Mouse (Mus musculus) megakaryocyte progenitor cell, adult 5-6 weeks (primary cell): ENCODE data around the gene Fndc11. TPM values are rescaled to one million over a fixed set of nuclear protein-coding genes. Genes with fewer than 3 reads are reported as not detected.

Source experiments
- ATAC-seq: replicated peaks from 2 replicates; pipeline ENCODE4 v1.8.0; 2016; ENCODE audit warnings: mild to moderate bottlenecking, moderate TSS enrichment, inconsistent platforms; ENCODE audit not compliant: poor library complexity
- total RNA-seq, 2 experiments: library from RNA; stranded (forward) in 1 of 2; stranded (reverse) in 1 of 2; fragments of 157-497, 149-512 nt in 1 of 2; fragments of 200-1000 nt in 1 of 2; gene quantifications; 2 replicates each; pipeline versions ENCODE4 v1.2.3 to v1.2.4; 2015 to 2017

Gene Fndc11
- total RNA-seq, 2 experiments from 2014 or later = not detected

DNA sequence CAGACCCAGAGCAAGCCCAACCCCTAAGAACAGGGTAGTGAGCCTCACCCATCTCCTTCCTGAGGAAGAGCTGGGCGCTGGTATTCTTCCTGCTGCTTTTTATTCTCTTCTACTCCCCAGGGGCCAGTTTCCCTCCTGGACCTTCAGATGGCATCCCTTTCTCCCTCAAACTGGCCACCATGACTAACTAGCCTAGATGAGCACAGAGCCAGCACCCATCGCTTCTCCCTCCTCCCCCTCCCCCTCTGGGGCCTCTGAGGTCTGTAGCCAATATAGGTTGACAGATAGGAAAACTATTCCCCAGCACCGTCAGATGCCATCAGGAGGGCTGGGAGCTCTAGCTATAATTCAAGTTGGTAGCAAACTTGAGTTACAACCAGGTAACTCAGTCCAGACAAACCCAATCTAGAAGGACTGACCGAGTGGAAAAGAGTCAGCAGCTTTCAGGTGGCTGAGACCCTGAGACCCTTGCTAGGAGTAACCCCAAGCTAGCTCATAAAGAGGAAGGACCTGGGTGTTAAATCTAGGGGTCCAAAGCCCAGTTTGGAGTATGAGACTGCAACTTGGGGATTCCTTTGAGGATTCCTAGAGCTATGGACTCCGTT lies 830 bp upstream of the Fndc11 start:
- no peak for ATAC-seq

DNA sequence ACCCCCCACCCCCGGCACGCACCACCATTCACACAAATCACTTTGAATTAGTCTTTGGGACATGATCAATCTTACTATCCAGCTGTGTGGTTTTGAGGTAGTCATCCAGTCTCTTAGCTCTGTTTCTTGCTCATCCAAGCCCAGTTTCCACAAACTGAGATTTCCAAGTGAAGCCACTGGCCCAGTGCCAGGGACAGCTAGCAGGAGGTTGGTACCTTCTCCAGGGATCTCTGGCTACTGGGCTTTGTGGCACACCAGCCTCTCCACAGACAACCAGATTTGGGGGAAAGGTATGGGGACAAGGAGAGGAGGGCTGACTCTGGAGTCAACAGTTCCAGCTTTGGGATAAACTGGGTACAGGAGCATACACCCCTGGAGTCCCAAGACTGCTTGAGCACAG lies 548 bp downstream of the Fndc11 start:
- no peak for ATAC-seq

DNA sequence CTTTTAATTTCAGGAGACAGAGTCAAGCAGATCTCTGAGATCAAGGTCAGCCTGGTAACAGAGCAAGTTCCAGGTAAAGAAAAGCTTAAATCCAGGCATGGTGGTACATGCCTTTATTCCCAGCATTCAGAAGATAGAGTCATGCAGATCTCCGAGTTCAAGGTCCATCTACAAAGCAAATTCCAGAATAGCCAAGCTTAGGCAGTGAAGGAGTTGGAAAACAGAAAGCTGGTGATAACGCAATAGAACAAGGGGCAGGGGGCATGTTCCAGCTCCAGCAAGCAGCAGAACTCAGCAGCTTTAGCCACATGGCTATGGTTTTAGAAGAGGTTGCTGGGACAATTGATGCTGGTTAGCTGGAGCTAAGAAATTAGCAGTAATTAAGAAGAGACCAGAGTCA lies 5.2 kb downstream of the Fndc11 start:
- no peak for ATAC-seq

DNA sequence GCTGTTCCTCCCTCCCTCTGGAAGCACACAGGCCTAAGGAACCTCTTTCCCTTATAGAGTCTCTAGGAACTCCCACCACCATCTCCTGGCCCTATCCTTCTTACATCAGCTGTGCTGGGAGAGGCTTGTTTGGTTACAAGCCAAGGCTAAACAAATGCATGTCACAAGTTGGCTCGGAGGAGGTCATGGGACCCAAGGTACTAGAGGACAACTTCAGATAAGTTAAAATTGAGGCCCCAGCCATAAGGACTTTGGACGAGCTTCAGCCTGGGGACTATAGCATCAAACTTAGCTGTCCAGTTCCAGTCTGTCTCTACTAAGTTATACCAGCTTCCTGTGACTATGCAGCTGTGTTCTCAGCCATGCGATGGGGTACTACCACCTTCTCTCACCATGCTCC lies 7.3 kb downstream of the Fndc11 start:
- no peak for ATAC-seq

DNA sequence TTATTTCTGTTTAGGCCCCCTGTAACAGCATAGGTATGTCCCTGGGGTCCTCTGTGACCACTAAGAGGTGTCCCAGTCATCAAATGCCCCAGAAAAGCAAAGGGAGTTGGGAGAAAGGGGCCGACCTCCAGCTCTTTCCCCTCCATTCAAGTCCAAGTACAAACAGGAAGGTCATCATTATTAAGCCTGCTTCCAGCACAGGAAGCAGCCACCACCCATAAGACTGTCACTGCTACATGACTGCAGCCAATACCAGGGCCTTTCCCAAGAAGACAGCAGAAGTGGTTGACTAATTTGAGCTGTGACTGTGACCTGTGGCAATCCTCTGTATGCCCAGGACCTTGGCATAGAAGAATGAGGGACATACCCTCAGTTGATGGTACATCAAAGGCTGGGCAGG lies 8.5 kb downstream of the Fndc11 start:
- no peak for ATAC-seq

DNA sequence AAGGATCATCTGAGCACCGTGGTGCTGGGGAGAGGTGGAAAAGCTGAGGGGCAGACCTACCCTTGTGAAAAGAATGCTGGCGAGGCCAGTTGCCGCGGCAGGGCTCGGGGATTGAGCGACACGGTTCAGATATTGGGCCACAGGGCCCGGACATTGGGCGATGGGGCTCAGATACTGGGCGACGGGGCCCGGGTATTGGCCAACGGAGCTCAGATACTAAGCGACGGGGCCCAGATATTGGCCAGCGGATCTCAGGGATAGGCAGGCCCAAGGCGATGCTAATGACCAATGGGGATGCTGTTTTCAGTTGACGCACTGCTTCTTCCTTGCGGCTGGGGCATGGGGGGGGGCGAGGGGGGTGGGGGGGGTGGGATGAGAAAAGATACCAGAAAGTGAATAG lies 11.4 kb downstream of the Fndc11 start:
- ATAC-seq = no peak

DNA sequence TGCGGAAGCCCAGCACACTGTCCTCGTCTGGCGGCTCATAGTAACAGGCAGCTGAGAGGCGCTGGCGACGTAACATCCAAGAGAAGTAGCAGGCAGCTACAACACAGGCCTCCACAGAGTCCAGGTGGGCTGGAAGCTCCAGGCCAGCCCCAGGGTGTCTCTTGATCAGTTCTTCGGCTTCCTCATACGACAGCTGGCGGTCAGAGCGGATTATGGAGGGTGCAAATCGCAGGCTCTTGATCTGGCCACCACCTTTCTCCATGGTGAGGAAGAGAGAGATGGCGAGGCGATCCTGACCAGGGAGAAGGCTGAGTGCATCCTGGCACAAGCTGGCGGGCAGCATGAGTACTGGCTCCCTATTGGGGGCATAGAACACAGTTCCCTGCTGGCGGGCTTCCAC lies 13.6 kb downstream of the Fndc11 start:
- ATAC-seq = no peak

DNA sequence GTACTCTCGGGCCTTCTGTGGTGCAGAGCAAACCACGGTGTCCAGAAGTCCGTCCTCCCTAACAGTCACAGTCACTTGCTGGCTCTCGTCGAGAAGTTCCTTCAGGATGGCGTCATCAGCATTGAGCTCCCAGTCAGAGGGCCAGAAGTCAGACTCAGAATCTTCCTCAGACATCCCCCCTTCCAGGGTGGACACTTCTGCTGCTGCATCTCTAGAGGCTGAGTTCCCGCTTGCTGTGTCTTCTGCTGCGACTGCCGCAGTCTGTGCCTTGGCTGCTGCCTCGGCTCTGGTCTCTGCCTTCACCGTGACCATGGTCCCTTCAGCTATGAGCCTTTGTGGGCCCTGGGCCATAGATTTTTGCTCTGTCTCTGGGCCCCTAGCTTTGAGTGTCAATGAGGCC lies 14.9 kb downstream of the Fndc11 start:
- ATAC-seq = no peak

DNA sequence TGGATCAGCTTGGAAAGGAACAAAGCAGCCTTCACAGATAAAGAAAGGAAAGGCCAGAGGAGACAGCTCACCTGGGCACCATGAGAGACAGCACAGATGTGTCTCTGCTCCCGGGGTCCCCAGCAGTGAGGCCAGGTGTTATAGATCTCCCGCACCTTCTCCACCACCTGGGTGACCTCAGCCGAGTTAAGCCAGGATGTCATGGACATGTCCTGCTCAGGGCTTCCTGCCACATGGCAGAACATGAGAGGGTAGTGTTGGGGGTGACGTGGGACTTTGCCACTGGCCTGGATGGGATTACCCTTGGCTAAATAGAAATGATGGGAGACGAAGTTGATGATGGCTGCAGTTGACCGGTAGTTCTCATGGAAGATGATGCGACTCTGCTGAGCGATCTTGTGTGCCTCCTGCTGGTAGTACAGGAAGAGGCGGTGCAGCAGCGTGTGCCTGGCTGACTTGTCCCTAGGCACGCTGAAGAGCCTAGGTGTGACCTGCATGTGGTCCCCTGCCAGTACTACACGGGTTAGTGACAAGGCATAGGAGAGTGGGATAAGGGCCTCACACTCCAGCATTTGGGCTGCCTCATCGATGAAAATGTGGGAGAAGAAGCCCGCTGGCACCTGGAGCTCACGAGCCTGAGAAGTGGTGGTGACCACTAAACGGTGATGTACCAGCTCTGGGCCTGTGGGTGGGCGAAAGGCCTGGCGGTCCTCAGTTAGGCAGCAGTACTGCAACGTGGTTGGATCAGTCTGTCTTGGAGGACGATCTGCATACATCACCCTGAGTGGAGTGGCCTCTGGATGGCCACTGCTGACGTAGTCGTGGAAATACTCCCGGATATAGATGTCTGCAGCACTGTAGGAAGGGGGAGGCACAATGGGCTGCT lies 16.1 kb downstream of the Fndc11 start:
- no peak for ATAC-seq

DNA sequence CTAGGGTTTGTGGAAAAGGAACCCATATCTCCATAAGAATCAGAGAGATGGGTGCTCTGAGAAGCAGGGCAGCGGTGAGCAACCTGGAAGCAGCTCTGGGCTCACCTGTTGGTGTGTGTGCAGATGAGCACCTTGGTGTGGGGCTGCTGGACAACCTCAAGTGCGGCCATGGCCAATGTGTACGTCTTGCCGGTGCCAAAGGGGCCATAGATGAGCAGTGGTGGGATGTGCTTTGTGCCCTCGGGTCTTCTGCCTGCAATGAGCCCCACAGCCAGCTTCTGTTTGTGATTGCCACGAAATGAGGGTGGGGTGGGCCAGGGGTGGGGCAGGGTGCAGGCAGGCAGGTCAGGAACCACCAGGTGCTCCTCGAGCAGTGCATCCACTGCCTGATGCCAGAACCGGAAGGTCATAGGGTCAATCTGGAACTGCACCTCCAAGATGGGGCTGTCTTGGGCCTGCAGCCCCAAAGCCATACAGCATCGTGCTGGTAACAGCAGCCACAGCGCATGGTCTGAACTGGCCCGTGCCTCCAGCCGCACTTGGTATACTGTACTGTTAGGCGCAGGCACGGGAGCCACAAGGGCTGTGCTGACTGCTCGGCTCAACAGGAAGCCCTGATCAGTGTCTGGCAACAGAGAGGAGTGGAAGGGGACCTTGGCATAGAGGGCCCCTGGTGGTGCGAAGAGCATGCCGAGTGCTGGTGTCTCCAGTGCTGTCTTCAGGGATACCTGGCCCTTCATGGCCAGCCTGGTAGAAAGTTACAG lies 17.6 kb downstream of the Fndc11 start:
- no peak for ATAC-seq

DNA sequence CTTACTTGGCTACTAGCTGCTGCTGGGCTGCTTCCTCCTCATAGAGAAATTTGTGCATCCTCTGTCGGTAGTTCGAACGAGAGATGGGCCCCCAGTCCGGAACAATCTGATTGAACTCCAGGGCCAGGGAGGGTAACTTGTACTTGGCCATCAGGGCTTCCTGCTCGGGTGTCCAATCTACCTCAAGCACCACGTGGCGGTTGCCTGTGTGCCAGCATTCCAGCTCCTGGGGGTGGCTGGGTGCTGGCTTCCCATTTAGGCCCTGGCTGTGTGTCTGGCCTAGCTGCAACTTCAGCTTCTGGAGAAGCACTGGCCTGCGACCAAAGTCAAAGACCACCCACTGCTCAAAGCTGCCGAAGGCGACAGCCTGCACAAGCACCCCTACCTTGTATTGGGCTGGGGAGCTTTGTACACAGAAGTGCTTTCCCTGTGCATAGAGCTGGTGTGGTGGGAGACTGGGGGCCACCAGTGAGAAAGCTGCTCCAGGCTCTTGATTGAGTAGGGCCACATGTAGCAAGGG lies 18.3 kb downstream of the Fndc11 start:
- ATAC-seq = no peak

DNA sequence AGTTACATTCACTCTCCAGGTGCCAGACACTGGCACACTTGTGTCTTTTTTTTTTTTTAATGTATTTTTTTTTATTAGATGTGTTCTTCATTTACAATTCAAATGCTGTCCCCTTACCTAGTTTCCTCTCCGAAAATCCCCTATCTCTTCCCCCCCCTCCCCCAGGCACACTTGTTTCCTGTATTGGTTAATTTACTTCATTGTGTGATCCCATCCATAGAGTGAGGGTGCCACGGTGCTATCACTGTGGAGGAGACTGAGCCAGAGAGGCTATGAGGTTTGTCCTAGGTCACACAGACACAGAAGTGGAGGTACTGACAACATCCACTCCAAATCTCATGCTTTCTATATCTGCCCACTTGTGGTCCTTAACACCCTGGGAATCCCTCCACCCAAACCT lies 19.0 kb downstream of the Fndc11 start:
- ATAC-seq = no peak

DNA sequence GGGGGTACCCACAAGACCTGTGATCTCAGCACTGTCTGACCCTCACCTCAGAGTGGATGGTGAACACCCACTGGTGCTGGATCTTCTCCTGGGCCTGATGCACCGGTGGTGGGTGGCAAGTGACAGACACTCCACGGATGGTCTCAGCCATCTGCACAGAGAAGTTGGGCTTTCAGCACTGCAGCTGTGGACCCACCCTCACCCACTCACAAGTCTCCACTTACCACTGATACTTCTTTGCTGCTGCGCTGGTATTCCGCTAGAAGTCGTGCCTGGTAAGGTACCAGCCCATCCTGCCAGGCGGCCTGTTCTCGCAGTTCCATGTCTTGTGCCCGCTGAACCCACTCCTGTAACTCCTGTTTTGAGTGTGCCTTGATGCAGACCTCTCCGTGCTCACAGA lies 19.4 kb downstream of the Fndc11 start:
- ATAC-seq = no peak

DNA sequence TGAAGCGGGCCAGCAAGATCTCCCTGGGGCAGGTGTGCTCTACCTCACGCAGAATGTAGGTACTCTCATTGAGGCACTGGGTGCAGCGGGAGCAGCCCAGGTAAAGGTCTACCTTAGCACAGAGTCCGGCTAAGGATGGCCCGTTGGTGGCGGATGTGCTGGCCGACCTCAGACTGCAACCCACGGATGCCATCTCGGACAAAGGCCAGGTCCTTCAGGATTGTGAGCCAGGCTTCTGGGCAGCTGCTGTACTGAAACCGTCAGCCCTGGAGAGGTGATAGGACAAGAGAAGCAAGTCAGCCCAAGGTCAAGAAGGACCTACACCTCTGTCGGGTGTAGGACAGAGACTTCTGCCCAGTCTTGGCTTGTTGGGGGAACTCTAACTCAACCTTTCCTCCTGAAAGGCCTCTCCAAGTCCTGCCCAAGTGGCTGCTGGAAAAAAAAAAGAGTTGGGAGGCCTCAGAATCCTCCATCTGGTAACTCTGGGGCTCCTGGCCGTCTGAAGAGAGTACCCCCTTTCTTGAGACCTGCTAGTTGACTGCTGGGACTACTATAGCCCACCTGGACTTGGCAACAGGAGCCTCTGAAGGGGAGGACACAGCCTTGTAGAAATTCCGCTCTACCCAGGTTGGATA lies 21.1 kb downstream of the Fndc11 start:
- no peak for ATAC-seq

DNA sequence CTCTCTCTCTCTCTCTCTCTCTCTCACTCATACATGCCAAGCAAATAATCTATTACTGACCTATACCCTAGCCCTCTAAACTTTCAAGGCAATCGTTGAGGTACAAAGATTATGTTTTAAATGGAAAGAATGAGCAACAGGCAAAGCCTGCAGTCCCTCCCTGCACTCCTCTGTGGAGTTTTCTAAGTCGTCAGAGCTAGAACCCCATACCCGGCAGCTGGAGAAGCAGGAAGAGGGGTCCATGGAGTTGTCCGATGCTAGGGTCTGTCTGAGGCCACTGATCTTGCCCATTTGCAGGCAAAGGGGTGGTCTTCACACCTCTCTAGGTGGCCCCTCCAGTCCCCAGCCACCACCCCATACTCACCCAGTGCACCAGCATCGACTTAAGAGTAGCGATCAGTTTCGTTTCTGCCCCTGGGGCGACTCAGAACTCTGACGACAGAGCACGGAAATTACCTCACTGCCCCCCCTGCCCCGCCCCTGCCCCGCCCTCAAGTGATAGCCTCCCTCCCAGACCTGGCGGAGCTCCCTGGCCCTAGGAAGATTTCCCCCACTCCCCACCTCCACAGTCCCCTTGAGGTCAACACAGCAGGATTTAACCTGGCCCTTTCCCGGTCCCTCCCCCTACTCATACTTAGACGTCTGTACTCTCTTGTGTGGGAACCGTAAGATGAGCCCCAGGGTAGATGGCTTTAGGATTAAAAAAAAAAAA lies 21.9 kb downstream of the Fndc11 start, which contains the start of gene Helz2:
Gene Helz2, minus strand, starts transcription at position 426 of the 712 bp plus-strand sequence.
- ATAC-seq = peak; percentile 81

DNA sequence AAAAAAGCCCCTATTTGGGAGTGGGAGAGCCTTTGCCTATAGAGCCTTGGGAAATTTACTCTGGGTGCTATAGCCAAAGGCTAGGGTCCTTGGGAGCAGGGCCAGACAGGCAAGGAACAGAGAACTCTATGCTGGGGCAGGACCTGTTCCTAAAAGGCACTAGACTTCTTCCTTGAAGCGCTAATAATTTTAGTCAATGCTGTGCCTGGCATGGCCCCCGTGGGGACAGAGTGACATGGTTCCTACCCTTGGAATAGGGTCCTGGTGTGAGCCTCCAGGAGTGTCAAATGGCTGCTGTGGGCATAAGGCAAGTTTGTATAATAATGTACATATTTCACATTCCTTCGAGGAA lies 22.5 kb downstream of the Fndc11 start:
- no peak for ATAC-seq

DNA sequence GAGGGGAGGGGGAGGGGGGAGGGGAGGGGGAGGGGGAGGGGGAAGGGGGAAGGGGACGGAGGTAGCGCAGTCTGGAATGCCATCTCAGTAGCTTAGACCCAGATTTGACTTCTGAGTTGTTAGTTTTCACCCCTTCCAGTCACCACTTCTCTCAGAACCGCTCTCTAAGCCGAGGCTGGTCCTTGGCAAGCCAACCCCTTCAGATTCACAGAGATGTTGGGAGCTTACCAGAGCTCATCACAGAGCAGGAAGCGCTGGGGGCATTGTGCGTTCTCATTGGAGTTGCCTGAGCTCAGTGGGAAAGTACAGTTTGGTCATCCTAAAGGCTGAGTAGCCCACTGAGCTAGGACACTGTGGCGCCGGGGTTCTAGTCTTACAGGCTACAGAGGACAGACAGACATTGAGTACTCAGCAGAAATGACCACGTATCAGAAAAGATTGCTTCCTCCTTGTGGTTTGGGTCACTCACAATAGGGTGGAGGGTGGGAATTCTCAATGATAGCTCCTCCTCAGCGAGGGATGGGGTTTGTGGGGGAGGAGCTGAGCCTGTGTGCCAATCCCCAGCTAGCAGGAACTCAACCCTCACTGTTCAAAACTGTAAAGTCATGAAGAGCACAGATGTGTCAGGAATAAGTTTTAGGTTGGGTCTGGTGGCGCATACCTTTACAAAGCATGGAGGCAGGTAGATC lies 24.0 kb downstream of the Fndc11 start:
- peak; percentile 91 for ATAC-seq

DNA sequence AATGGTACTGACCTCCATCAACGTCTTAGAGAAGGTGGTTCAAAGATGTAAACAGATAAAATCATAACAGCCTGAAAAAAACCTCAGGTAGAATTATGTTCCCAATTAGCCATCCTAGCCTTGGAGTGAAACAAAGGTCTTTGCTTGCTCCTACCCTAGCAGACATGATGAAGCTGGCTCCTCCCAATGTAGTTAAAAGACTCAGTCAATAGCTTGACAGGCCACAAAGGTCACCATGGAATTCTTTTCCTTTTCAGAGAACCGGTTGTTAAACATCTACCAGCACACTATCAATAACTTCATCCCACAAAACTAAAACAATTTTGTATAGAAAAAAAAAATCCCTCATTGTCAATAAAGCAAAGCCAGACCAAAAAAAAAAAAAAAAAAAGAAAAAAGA lies 25.2 kb downstream of the Fndc11 start:
- ATAC-seq = no peak

DNA sequence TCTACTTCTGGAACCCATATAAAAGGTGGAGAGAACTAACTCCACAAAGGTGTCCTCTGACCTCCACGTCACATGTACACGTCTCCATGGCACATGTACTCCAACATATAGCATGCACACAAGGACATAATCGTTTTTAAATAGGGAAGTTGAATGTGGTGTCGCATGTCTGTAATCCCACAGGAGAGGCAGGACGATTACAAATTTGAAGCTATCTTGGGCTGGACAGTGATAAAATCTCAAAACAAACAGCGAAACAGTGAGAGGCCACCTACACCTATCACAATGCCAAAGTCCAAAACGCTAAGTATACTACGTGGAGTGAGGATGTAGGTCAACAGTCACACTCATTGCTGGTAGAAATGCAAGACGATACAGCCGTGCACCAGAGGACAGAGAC lies 29.4 kb downstream of the Fndc11 start:
- ATAC-seq = no peak

DNA sequence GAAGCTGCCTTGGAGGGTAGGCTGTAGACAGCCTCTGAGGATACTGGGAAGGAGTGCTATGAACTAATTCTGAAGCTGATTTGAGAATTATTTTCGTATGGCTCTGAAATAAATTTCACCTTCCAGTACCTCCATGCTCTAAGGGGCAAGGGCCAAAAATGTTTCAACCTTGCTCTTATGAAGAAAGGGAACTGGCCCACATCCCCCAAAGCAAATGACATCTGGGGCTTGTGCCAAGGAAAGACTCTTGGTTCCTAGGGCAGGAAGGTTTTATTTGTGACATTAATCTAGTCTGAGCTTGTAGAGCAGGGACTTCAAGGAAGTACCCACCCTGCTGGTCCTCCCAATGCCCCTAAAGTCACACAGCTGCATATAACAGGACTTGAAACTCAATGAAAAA lies 32.0 kb downstream of the Fndc11 start:
- no peak for ATAC-seq
